Mouse (Mus musculus) cortical plate, adult 2 months (tissue): ENCODE measurements around the gene Prkcq.

Experiments
- CTCF ChIP-seq: fragments of 200-500 bp; IDR thresholded peaks from 2 replicates; pipeline ENCODE4 v1.5.1; 2011; ENCODE audit warnings: mild to moderate bottlenecking, control low read depth, low read length; ENCODE audit not compliant: insufficient read depth; ENCODE audit errors: extremely low read depth
- POLR2A ChIP-seq: fragments of 200-500 bp; IDR thresholded peaks from 2 replicates; pipeline ENCODE4 v1.6.1; 2011; ENCODE audit warnings: mild to moderate bottlenecking, low read length, control low read depth; ENCODE audit not compliant: insufficient read depth; ENCODE audit errors: extremely low read depth

GRCm38 (mm10) chr2:11280247-11280646 is 108.3 kb downstream of the Prkcq start:
- TF ChIP-seq POLR2A (no peak), CTCF (no peak)
